Mouse (Mus musculus): Measurements from ENCODE around the gene Grm5. TPM values are rescaled to one million over a fixed set of nuclear protein-coding genes. Genes with fewer than 3 reads are reported as not detected.

Gene Grm5
- total RNA-seq, 2 experiments from 2014 or later = 256 to 260 TPM

DNA sequence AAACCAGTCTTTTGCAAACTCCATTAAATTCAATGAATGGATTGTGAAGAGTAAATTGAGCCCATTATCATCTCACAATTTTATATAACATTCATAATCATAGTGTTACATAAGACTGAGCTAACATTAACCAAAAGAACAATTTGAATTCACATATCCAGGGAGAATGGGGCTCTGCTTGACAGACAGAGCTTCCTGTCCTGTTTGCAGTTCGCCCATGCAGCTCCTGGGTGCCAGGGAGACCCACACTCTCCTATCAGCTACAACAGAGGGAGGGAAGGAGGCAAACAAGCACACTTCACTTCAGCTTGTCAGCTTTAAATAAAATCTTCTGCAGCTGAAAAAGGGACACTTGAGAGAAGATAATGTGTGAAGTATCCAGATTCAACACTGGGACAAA is 389.2 kb downstream of the Grm5 start:
- H3K27ac ChIP-seq = peak overlapping the region; percentile 86
- DNase-seq (ENCODE audit: low spot score in 2 of 2) = peak in 1 of 2 experiments; percentile 39
- H3K4me3 ChIP-seq = no peak overlapping the region
- no peak for TF ChIP-seq CTCF (conservative IDR thresholded peaks at IDR 0.05)

DNA sequence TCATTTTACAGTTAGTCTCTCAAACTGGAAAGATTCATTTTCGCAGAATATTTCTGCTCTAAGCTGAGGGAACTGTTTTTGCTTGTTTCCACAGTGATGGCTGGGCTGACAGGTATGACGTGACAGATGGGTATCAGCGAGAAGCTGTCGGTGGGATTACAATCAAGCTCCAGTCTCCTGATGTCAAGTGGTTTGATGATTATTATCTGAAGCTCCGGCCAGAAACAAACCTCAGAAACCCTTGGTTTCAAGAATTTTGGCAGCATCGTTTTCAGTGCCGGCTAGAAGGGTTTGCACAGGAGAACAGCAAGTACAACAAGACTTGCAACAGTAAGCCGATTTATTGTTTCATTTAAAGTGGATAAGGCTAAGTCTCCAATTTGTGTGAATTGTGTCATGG is 391.1 kb downstream of the Grm5 start:
- H3K27ac ChIP-seq = peak overlapping the region; percentile 86
- no peak for TF ChIP-seq CTCF (conservative IDR thresholded peaks at IDR 0.05)
- peak in 1 of 2 experiments; percentile 29 for DNase-seq (ENCODE audit: low spot score in 2 of 2)

DNA sequence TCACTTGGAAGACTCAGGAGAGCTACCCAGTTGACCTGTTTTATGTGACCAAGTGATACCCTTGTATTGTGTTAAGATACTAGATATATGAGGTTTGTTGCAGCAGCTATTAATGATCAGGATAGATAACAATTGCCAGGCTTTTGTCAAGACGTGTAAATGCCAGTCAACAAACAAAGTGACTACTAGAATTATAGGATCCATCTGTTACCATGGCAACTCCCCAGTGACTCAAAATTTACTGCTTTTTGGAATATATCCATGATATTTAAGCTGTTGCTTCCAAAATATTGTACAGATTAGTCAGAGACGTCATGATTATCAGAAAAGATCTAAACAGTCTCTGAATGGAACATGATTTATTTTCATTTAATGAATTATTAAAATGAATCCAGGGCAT is 399.5 kb downstream of the Grm5 start:
- peak overlapping the region; percentile 58; the same call in 1 of the 2 replicates for H3K27ac ChIP-seq
- H3K4me3 ChIP-seq = no peak overlapping the region
- DNase-seq (ENCODE audit: low spot score in 2 of 2) = peak in 1 of 2 experiments; percentile 31
- no peak for TF ChIP-seq CTCF (conservative IDR thresholded peaks at IDR 0.05)

More for the DNA sequence above, 391.1 kb downstream of the Grm5 start:
- peak overlapping the region; percentile 34 for H3K4me3 ChIP-seq

DNA sequence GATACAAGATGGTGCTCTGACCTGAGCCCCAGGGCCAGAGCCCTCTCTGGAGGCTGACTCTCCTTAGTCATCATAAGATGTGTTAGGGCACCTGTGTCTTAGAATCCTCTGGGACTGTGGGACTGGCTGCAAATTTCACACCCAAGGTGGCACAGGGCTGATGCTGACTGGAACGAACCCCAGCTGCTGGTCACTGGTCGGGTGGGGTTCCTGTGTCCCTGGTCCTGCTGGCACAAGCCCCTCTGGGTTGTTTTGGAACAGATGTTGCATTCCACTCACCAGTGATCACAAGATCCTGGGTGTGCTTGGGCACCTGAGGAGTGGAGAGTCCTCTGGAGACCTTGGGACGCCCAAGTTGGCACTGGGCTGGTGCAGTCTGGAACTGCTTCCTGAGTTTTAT is 430.5 kb downstream of the Grm5 start:
- Histone ChIP-seq H3K27ac (no peak overlapping the region), H3K4me3 (no peak overlapping the region)
- no peak for DNase-seq (ENCODE audit: low spot score in 2 of 2)
- no peak for TF ChIP-seq CTCF (conservative IDR thresholded peaks at IDR 0.05)

DNA sequence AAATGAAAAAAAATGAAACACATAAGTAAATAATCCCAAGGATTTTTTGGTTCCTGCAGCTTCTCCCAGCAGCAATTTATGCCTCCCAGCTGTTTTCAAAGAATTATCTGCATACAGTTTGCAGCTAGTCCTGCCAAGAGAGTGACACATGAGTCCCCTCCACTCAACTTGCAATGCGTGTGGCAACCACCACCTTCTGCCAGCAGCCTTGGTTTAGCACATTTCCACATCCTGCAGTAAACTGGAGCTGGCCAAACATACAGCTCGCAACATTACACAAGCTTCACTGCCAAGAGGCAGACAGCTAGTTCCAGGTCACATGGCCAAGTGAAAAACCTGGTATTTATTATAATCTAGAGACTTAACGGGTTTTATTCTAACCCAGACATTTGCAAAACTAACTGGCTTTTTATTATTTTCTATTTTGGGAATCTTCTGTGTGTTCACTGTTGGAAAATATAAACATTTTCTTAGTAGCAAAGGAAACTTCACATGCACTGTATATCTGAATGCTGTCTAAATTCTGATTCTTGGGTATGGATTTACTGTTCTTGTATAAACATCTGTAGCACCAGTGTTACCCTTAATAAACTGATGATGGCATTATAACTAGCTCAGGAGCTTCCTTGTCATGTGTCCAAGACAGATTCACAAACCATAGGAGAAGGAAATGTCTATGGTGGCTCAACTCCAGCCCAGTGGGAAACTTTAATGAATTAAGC is 443.6 kb downstream of the Grm5 start:
- TF ChIP-seq CTCF (conservative IDR thresholded peaks at IDR 0.05) = peak; percentile 23; the same call in 1 of the 2 replicates
- peak overlapping the region; percentile 61 for H3K27ac ChIP-seq
- DNase-seq (ENCODE audit: low spot score in 2 of 2) = peak; percentile 49 to 65
- H3K4me3 ChIP-seq = no peak overlapping the region

DNA sequence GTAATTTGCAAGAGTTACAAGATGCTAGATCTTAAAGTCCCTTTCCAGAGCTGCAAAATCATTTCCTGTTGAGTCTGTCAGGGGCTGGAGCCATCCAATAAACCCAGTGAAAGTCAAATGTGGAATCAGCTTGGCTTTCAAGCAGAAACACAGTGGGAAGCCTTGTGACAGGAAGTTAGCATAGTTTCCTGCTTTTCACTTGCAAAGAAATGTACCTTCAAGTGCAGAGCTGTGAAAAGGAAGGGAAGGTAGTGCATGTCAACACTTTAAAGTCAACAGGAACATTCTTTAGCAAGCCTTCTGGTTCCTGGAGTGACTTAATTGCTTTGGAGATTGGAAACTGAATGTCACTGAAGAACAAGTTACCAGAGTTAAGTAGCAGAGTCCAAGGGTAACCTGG is 463.4 kb downstream of the Grm5 start:
- Histone ChIP-seq H3K27ac (no peak overlapping the region), H3K4me3 (no peak overlapping the region)
- TF ChIP-seq CTCF (conservative IDR thresholded peaks at IDR 0.05) = no peak
- DNase-seq (ENCODE audit: low spot score in 2 of 2) = no peak

DNA sequence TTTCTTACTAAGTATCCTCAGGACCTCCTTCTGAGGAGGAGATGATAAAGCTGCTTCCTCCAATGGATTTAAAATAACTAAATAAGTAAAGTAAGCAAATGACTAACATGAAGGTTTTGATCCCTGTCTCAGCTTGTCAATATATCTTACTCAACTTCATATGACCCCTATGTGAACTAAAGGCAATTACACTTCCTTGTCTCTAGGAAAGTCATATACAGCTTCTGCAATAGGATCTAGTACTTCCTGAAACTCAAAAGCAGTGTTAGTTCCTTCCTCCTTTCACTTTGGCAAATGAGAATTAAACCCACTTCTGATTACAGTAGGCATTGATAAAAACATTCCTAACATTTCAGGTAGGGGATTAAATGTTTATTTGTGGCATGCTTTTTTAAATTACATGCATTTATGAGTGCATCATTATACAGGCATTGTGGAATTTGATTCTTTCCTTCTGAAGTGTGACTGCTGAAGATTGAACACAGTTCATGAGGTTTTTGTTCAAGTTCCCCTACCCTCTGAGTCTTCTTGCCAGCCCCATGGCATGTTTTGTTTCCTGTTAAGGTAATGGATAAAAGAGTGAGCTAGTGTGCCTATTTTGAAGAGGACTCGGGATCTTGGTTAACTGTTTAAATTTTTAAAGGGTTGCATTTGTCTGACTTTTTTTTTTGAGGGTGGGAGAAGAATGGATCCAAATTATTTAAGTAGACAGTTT is 470.4 kb downstream of the Grm5 start:
- TF ChIP-seq CTCF (conservative IDR thresholded peaks at IDR 0.05) = no peak

DNA sequence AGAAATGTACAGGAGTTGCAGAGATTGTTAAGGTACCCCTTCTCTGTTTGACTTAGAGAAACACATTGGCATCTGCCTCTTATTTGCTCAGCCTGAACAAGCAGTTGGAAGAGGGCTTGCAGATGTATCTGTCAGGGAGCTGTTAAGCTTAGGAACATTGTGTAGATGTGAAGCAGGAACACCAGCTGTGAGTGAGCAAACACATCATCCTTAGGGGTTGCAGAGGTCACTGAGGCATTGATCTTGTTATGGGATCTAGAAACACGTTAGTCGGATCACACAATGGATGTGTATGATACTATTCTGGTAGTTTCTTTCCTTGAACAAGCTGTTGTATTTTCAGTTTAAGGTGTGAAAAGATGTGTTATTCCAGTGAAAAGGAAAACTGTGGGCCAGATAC is 472.5 kb downstream of the Grm5 start:
- TF ChIP-seq CTCF (conservative IDR thresholded peaks at IDR 0.05) = no peak
- no peak overlapping the region for H3K4me3 ChIP-seq
- H3K27ac ChIP-seq = no peak overlapping the region; the same call in 1 of the 2 replicates
- DNase-seq (ENCODE audit: low spot score in 2 of 2) = no peak

More for the DNA sequence above, 470.4 kb downstream of the Grm5 start:
- DNase-seq (ENCODE audit: low spot score in 2 of 2) = no peak
- no peak overlapping the region for H3K4me3 ChIP-seq
- H3K27ac ChIP-seq = no peak overlapping the region

DNA sequence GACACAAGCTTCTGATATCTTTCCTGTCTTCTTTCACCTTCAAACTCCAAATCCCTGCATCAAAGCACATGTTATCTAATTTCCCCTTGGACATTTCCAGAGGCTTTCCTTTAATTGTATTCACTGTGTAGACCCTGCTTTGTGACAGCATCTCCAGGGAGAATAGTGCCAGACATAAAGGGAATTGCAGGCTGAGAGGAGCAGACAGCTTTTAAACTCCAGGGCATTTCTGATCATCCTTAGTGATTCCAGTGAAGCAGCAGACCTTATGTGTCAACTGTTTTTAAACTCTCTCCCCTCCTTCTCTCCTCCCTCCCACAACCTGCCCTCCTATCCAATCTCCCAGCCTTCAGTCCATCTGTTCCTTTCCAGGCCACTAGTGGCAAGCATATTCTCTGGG is 507.1 kb downstream of the Grm5 start:
- TF ChIP-seq CTCF (conservative IDR thresholded peaks at IDR 0.05) = no peak
- H3K4me3 ChIP-seq = no peak overlapping the region
- DNase-seq (ENCODE audit: low spot score in 2 of 2) = no peak
- H3K27ac ChIP-seq = peak overlapping the region; percentile 6; the same call in 1 of the 2 replicates

DNA sequence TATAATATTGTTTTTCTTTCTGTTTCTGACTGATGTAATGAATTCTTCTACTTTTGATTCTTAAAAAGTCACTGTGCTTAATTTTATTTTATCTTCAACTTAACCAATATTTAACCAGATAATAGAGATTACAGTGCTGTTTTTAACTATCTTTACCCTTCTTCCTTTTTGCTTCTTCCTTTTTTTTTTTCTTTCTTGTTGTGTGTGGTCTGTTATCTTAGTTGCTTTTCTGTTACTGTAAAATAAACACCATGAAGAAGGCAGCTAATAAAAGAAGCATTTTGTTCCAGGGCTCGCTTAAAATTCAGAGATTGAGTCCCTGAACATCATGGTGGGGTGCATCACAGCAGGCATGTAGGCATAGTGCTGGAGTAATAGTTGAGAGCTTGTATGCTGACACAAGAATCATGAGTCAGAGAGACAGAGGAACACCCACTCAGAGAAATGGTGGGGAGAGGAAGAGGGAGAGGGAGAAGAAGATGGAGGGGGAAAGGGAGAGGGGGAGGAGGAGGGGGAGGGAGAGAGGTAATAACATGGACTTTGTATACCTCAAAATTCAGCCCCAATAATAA is 512.7 kb downstream of the Grm5 start:
- no peak for DNase-seq (ENCODE audit: low spot score in 2 of 2)
- Histone ChIP-seq H3K4me3 (no peak overlapping the region), H3K27ac (peak overlapping the region; percentile 29; the same call in 1 of the 2 replicates)
- no peak for TF ChIP-seq CTCF (conservative IDR thresholded peaks at IDR 0.05)

DNA sequence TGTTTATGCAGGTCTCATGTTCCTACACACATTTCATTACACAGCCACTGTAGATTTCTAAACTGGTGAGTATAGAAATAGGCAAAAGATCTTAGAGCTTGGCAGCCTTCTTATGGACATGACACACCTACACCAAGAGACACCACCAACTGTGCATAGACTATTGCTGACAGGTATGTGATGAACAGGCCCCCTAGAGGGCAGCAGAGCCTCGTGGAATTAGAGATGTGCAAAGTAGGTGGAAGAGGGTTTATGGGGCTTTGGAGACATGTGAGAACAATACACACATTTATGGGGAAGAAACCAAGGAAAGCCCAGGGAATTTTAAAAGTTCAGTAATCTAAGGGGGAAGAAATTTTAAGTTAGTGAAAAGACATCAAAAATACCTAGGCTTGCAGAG is 513.7 kb downstream of the Grm5 start:
- Histone ChIP-seq H3K4me3 (no peak overlapping the region), H3K27ac (no peak overlapping the region)
- peak in 1 of 2 experiments; percentile 63 for DNase-seq (ENCODE audit: low spot score in 2 of 2)
- peak; percentile 84 for TF ChIP-seq CTCF (conservative IDR thresholded peaks at IDR 0.05)

DNA sequence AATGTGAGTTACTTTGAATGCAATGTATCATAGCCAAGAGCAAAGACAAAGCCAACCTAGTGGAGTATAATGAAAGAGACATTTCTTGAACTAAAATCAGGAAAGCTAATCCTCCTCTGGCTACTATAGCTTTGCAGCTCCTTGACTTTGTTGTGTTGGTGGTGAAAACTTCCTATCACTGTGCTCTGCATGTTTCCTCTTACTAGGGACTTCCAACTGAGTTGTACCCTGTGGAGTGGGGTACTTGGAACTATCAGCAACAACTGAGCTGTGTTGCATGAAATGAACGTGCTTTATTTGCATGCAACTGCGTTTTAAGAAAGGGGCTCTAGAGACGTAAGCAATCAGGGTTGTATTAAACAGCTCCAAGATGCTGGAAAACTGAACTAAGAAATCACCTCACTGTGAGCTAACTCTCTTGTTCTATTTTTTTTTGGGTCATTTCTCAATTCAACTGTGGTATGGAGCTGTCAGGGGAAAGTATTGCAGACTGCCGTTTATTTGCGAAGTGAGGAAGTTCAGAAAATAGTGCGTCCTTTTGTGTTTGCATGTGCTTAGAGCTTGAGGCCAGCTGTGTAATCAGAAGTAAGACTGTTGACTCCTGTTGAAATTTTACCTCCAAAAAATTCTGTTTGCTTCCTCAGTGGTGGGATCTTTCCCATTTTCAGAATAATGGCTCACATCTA is 532.9 kb downstream of the Grm5 start:
- Histone ChIP-seq H3K4me3 (no peak overlapping the region), H3K27ac (no peak overlapping the region)
- no peak for TF ChIP-seq CTCF (conservative IDR thresholded peaks at IDR 0.05)
- no peak for DNase-seq (ENCODE audit: low spot score in 2 of 2)
